Mouse (Mus musculus) bone marrow, adult 2 months (tissue): ENCODE measurements around the gene Pfkp. TPM values are rescaled to one million over a fixed set of nuclear protein-coding genes. Genes with fewer than 3 reads are reported as not detected.

Source experiments
- H3K27ac ChIP-seq: fragments of 200-500 bp; 2 replicates; pipeline ENCODE4 v1.5.1; 2012; ENCODE audit warnings: low read depth, mild to moderate bottlenecking, control low read depth, inconsistent platforms, low read length; ENCODE audit not compliant: control insufficient read depth, poor library complexity, insufficient read depth
- H3K4me1 ChIP-seq: fragments of 200-500 bp; 2 replicates; pipeline ENCODE4 v1.6.1; 2011; ENCODE audit warnings: low read length; ENCODE audit not compliant: control insufficient read depth, insufficient read depth
- H3K4me3 ChIP-seq: fragments of 200-500 bp; replicated peaks from 2 replicates; pipeline ENCODE3; 2011; ENCODE audit warnings: mild to moderate bottlenecking, low read depth, low read length, control low read depth; ENCODE audit not compliant: control insufficient read depth
- CTCF ChIP-seq: fragments of 200-500 bp; IDR thresholded peaks from 2 replicates; pipeline ENCODE4 v1.5.1; 2011; ENCODE audit warnings: low read length, control low read depth; ENCODE audit not compliant: control insufficient read depth, insufficient read depth
- POLR2A ChIP-seq: fragments of 200-500 bp; IDR thresholded peaks from 2 replicates; pipeline ENCODE4 v1.6.1; 2011; ENCODE audit warnings: low read depth, mild to moderate bottlenecking, control low read depth, low read length, borderline replicate concordance; ENCODE audit not compliant: control insufficient read depth
- WGBS: fragments of 180-500 bp; shearing (Covaris S2); methylation state at CpG from one replicate; pipeline ENCODE4 v1.1.7; 2018; 5-methylcytosine and 5-hydroxymethylcytosine counted together
- polyA plus RNA-seq: library from polyadenylated mRNA; stranded (reverse); fragments of >200 nt; gene quantifications from 2 replicates; pipeline ENCODE4 v1.2.4, GENCODE M21; 2011; ENCODE audit warnings: low replicate concordance; ENCODE audit not compliant: missing spikeins, insufficient read depth, insufficient read length

Pfkp gene
- polyA plus RNA-seq, 1 experiment = 20.9 TPM

GRCm38 (mm10) chr13:6649542-6649941 lies 965 bp upstream of the Pfkp start:
- no peaks in the 10 kb centered on the region for H3K4me1 ChIP-seq
- H3K4me3 ChIP-seq = no peak overlapping the region
- TF ChIP-seq POLR2A (no peak), CTCF (no peak)
- no peak overlapping the region for H3K27ac ChIP-seq
- WGBS = 47% methylated on average over 3 of the region's 3 CpGs

GRCm38 (mm10) chr13:6647992-6648668 lies 447 bp downstream of the Pfkp start:
- Histone ChIP-seq H3K4me1 (no peaks in the 10 kb centered on the region), H3K4me3 (peak overlapping the region; percentile 86), H3K27ac (peak overlapping the region; percentile 30)
- under 1% methylated on average over 28 of the region's 28 CpGs for WGBS
- TF ChIP-seq POLR2A = no peak
- no peak for TF ChIP-seq CTCF

GRCm38 (mm10) chr13:6647067-6647991 lies 1.2 kb downstream of the Pfkp start:
- TF ChIP-seq CTCF (0 out of 2 replicates have a peak, but pooled peaks have one; percentile 3), POLR2A (peak; percentile 25; the same call in 1 of the 2 replicates)
- H3K27ac ChIP-seq = peak overlapping the region; percentile 30
- WGBS = under 1% methylated on average over 39 of the region's 39 CpGs
- H3K4me1 ChIP-seq = peaks cover 3% of the 10 kb centered on the region
- peak overlapping the region; percentile 86 for H3K4me3 ChIP-seq

GRCm38 (mm10) chr13:6646674-6647066 lies 1.9 kb downstream of the Pfkp start:
- H3K4me3 ChIP-seq = peak overlapping the region; percentile 86
- no peak overlapping the region for H3K27ac ChIP-seq
- WGBS = 23% methylated on average over 3 of the region's 3 CpGs
- peaks cover 3% of the 10 kb centered on the region for H3K4me1 ChIP-seq
- no peak for TF ChIP-seq CTCF
- TF ChIP-seq POLR2A = no peak

- Histone ChIP-seq H3K27ac (no peak overlapping the region), H3K4me1 (peaks cover 3% of the 10 kb centered on the region), H3K4me3 (no peak overlapping the region)
- TF ChIP-seq POLR2A = no peak
- TF ChIP-seq CTCF = no peak
- 48% methylated on average over 2 of the region's 2 CpGs for WGBS
Observed at GRCm38 (mm10) chr13:6646266-6646665, 2.3 kb downstream of the Pfkp start.

- H3K27ac ChIP-seq = no peak overlapping the region
- TF ChIP-seq CTCF = no peak
- TF ChIP-seq POLR2A = no peak
- H3K4me3 ChIP-seq = no peak overlapping the region
- H3K4me1 ChIP-seq = peaks cover 3% of the 10 kb centered on the region
- 81% methylated on average over 5 of the region's 5 CpGs for WGBS
Observed at GRCm38 (mm10) chr13:6643968-6644367, 4.6 kb downstream of the Pfkp start.

- H3K4me1 ChIP-seq = peaks cover 3% of the 10 kb centered on the region
- WGBS = 82% methylated on average over 4 of the region's 4 CpGs
- H3K4me3 ChIP-seq = no peak overlapping the region
- TF ChIP-seq POLR2A = no peak
- TF ChIP-seq CTCF = no peak
- H3K27ac ChIP-seq = no peak overlapping the region
Observed at GRCm38 (mm10) chr13:6643026-6643425, 5.6 kb downstream of the Pfkp start.

GRCm38 (mm10) chr13:6642453-6642852 lies 6.1 kb downstream of the Pfkp start:
- no peak for TF ChIP-seq POLR2A
- TF ChIP-seq CTCF = no peak
- 42% methylated on average over 5 of the region's 5 CpGs for WGBS
- peaks cover 5% of the 10 kb centered on the region for H3K4me1 ChIP-seq

More at GRCm38 (mm10) chr13:6642453-6642852, 6.1 kb downstream of the Pfkp start:
- Histone ChIP-seq H3K27ac (peak overlapping the region; percentile 38), H3K4me3 (no peak overlapping the region)
